Mouse (Mus musculus) cerebellum, adult 2 months (tissue): ENCODE measurements around the gene Ern1.

Source experiments
- CTCF ChIP-seq: fragments of 200-500 bp; IDR thresholded peaks from 2 replicates; pipeline ENCODE4 v1.5.1; 2011; ENCODE audit warnings: low read depth, mild to moderate bottlenecking, control low read depth, low read length, moderate library complexity, borderline replicate concordance; ENCODE audit not compliant: insufficient read depth
- POLR2A ChIP-seq: fragments of 200-500 bp; IDR thresholded peaks from 2 replicates; pipeline ENCODE4 v1.6.1; 2011; ENCODE audit warnings: low read length, control low read depth, borderline replicate concordance; ENCODE audit not compliant: insufficient read depth

GRCm38 (mm10) chr11:106482867-106483266 is 4.8 kb downstream of the Ern1 start:
- TF ChIP-seq POLR2A (no peak), CTCF (no peak)
